Mouse (Mus musculus) testis, postnatal 14 days (tissue): ENCODE results near the gene Tha1.
A peak's percentile ranks its signal among the peaks of the same experiment; 100 is the strongest.
"Not testable (repeated sequence)": the region's sequence is repeated elsewhere in the genome, so short reads cannot be mapped to it uniquely, and the experiment has no call there.

Experiments used
- DNase-seq: peaks from one replicate; pipeline ENCODE4 v3.0.0; 2021; ENCODE audit warnings: low spot score

Tha1 gene

GRCm38 (mm10) chr11:117848271-117848984 is 24.9 kb downstream of the Tha1 start:
- DNase-seq, result peak; percentile 48

DNA sequence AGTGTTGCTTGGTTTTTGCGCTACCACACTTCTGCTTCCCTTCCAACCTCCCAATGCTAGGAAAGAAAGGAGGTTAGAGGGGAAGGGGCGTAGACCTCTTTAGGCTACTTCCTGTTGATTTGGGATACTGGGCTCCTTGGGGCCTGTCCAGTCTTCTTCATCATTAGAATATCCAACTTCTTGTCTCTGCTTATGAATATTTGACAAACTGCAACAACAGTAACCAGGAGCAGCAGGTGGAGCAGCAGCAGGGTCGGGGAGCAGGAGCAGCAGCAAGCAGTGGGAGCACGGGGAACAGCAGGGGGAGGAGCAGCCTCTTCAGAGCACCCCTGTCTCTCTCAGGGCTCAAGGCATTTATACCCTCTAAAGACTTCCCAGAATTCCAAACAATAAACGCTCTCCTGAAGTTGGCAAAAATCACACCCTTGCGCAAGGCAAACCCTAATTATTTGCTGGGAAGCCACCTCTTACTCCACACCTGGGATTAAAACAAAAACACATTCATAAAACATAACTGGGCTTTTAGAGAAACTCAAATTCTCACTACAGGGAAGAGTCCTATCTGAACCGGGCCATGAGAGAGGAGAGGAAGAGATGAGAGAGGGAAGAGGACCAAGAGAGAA is 25.6 kb downstream of the Tha1 start:
- no peak for DNase-seq

GRCm38 (mm10) chr11:117846640-117847039 is 26.6 kb downstream of the Tha1 start:
- DNase-seq, result no peak

GRCm38 (mm10) chr11:117845651-117846050 is 27.6 kb downstream of the Tha1 start:
- DNase-seq, result no peak

- DNase-seq, result no peak
Measured at GRCm38 (mm10) chr11:117844997-117845396, 28.3 kb downstream of the Tha1 start.

DNA sequence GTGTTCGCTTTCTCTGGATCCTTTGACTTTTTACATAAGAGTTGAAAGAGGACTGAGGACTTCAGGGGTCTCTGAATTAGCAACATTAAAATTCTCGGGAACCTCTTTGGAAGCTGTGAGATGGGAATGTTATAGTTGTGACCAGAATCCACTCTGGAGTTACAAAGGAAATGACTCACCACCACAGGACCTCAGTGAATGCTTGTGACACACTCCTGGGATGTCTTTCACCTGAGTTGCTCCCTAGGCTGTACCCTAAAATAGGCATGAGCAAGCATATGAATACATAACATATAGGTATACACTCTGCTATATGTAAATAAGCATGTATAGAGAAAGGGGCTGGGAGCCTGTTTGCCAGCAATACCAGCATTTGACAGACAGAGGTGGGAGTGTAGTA is 29.8 kb downstream of the Tha1 start:
- no peak for DNase-seq

GRCm38 (mm10) chr11:117840910-117841309 is 32.4 kb downstream of the Tha1 start:
- no peak for DNase-seq

- DNase-seq, result no peak
Measured at GRCm38 (mm10) chr11:117839021-117839420, 34.3 kb downstream of the Tha1 start.

DNA sequence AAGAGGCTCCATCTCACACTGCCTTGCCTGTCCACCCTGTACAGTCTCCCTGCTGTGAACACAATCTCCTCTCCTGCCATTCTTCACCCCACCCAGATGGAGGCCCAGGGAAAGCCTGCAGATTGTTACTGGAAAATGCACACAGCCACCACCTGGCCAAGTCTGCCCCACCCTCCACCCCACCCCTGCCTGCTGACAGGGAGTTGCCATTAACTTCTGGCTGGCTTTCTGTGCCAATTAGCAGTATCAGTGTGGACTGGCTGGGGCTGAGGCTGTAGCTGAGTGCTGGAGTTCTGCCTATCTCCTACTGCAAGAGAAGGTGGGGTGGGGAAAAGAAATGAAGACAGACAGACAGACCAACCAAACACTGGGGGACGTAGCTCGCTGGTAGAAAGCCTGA is 34.7 kb downstream of the Tha1 start:
- no peak for DNase-seq

- DNase-seq, result peak; percentile 69
Measured at GRCm38 (mm10) chr11:117836306-117836705, 37.0 kb downstream of the Tha1 start.

DNA sequence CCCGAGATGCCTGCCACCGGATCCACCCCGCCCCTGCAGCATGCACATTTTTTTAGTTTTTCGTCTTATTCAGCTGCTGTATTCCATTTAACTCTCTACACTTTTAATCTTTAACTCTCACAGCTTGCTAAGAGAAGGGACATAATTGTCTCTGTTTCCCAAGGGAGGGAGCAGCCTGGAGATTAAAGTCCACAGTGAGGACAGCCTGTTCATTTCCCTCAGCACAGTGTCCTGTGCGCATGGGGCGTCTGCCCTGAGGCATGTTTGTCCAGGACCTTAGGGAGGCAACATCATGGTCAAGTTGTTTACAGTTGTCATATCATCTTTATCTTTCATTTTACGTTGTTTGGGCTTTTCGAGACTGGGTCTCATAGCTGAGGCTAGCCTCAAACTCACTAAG is 39.2 kb downstream of the Tha1 start:
- DNase-seq, result no peak

GRCm38 (mm10) chr11:117833509-117833908 is 39.8 kb downstream of the Tha1 start:
- not testable (repeated sequence) for DNase-seq

- DNase-seq, result peak; percentile 82
Measured at GRCm38 (mm10) chr11:117832086-117832969, 41.0 kb downstream of the Tha1 start.

DNA sequence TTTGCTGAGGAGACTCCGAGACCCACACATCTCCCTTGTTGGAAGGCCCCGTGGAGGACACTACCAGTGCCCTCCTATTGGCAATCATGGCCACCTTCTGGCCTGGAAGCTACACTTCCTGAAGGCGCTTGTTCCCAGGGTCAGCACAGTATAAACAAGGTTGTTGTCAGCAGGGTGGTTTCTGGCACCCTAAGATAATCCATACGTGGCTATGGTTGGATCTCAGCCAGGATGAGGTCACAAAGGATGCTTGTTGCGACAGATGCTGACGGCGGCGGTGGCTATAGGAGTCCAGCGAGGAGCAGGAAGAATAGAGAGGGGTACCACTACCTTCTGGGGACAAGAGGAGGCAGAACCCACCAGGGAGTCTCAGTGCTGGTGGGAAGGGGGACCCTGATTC is 42.9 kb downstream of the Tha1 start:
- DNase-seq, result no peak

GRCm38 (mm10) chr11:117829671-117830215 is 43.5 kb downstream of the Tha1 start:
- DNase-seq, result no peak

DNA sequence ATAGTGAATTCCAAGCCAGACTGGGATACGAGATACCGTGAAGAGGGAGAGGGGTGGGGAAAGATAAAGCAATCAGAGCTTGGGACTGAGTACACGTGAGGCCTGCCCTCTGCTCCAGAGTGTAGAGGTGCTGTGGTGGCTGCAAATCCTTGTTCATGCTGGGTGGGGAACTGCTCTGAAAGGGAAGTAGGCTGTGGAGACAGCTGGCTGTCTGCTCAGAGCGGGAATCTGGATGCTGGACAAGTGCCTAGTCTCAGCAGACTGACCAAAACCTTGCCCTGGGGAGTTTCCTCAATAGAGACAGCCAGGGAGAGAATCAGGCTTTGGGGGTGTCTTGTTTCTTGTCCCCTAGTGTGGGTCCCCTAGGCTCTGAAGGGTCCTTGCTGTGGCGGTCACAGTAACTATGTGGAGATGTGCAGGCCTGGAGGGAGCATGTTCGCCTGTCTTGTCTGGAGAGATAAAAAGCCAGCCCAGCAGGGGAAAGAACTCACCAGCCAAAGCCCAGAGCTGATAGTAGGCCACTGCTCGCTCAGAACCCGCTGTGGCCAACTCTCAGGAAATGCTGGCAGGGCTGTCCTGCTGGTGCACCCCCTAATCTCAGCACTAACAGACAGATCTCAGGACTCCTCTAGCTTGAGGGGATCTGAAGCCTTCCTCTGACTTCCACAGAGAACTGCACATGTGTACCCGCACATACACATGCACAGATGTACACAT is 44.2 kb downstream of the Tha1 start:
- peak; percentile 47 for DNase-seq

- DNase-seq, result no peak
Measured at GRCm38 (mm10) chr11:117828149-117828887, 45.0 kb downstream of the Tha1 start.

DNA sequence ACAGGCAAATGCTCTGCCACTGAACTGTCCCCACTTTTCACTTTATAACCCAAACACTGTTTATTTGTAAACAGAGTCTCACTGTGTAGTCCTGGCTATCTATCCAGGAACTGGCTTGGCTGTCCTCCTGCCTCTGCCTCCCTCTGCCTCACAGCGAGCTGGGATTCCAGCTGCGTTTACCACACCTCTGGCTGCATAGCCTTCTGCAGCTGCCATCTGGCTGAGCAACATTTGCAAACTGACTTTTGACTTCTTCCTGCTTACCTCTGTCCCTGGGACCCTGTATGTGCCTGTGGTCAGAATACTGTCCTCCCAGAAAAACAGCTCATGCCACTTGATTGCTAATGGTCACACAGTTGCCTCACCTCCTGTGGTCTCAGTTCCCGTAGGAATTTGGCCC is 45.9 kb downstream of the Tha1 start:
- DNase-seq, result no peak

DNA sequence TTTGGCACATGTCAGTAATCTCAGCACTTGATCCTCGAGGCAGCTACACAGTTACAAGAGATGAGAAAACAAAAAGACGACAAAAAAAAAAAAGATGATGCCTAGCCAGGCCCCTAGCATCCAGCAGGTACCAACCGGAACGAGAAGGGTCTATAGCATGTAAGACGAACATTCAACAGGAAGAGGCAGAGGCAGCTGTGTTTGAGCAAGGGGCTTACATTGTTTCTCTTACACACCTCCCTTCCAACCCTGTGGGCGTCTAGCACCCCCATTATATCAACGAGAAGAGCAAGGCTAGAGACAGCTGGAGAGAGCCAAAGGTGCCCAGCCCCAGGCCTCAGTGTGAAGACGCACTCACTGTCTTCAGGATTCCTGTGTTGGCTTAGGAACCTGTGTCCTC is 46.4 kb downstream of the Tha1 start:
- DNase-seq, result no peak

- DNase-seq, result no peak
Measured at GRCm38 (mm10) chr11:117826164-117826563, 47.1 kb downstream of the Tha1 start.
